Mouse (Mus musculus) embryonic facial prominence, embryonic 15.5 days (tissue): Measurements from ENCODE around the gene Col4a2. TPM values are rescaled to one million over a fixed set of nuclear protein-coding genes. Genes with fewer than 3 reads are reported as not detected.

Source experiments
- ATAC-seq: fragments of 200-750 bp; cut with Nextera tagmentation; 2 replicates; pipeline ENCODE4 v1.8.0; 2017; ENCODE audit warnings: low read depth, moderate TSS enrichment; ENCODE audit not compliant: insufficient number of reproducible peaks, low FRiP score, low TSS enrichment
- H3K27ac ChIP-seq: fragments of 300-500 bp; sonication (generic); replicated peaks from 2 replicates; pipeline ENCODE4 v1.5.1; 2015; ENCODE audit warnings: mild to moderate bottlenecking, inconsistent platforms
- H3K27me3 ChIP-seq: fragments of 300-500 bp; sonication (generic); 2 replicates; pipeline ENCODE4 v1.6.1; 2015; ENCODE audit warnings: inconsistent platforms
- H3K36me3 ChIP-seq: fragments of 300-500 bp; sonication (generic); 2 replicates; pipeline ENCODE4 v1.6.1; 2015; ENCODE audit warnings: mild to moderate bottlenecking, inconsistent platforms
- H3K4me1 ChIP-seq: fragments of 300-500 bp; sonication (generic); 2 replicates; pipeline ENCODE4 v1.6.1; 2015; ENCODE audit warnings: inconsistent platforms
- H3K4me2 ChIP-seq: fragments of 300-500 bp; sonication (generic); replicated peaks from 2 replicates; pipeline ENCODE4 v1.6.1; 2015; ENCODE audit warnings: mild to moderate bottlenecking, inconsistent platforms
- H3K4me3 ChIP-seq: fragments of 300-500 bp; sonication (generic); replicated peaks from 2 replicates; pipeline ENCODE4 v1.5.1; 2015; ENCODE audit warnings: mild to moderate bottlenecking, inconsistent platforms
- H3K9ac ChIP-seq: fragments of 300-500 bp; sonication (generic); 2 replicates; pipeline ENCODE4 v1.6.1; 2015; ENCODE audit warnings: inconsistent platforms
- H3K9me3 ChIP-seq: fragments of 300-500 bp; sonication (generic); replicated peaks from 2 replicates; pipeline ENCODE4 v1.6.1; 2016; ENCODE audit warnings: inconsistent platforms
- WGBS: fragments of 180-500 bp; shearing (Covaris S2); methylation state at CpG from one replicate; pipeline ENCODE4 v1.1.7; 2015; 5-methylcytosine and 5-hydroxymethylcytosine counted together
- polyA plus RNA-seq: library from polyadenylated mRNA; unstranded; fragments of >200 nt; fragmentation: Nextera tagmentation; extraction: Ambion mirVana; gene quantifications from 2 replicates; pipeline ENCODE4 v1.2.1, GENCODE M21; 2015

Col4a2 gene
- polyA plus RNA-seq = 86.9 and 93.4 TPM in 2 replicates

DNA sequence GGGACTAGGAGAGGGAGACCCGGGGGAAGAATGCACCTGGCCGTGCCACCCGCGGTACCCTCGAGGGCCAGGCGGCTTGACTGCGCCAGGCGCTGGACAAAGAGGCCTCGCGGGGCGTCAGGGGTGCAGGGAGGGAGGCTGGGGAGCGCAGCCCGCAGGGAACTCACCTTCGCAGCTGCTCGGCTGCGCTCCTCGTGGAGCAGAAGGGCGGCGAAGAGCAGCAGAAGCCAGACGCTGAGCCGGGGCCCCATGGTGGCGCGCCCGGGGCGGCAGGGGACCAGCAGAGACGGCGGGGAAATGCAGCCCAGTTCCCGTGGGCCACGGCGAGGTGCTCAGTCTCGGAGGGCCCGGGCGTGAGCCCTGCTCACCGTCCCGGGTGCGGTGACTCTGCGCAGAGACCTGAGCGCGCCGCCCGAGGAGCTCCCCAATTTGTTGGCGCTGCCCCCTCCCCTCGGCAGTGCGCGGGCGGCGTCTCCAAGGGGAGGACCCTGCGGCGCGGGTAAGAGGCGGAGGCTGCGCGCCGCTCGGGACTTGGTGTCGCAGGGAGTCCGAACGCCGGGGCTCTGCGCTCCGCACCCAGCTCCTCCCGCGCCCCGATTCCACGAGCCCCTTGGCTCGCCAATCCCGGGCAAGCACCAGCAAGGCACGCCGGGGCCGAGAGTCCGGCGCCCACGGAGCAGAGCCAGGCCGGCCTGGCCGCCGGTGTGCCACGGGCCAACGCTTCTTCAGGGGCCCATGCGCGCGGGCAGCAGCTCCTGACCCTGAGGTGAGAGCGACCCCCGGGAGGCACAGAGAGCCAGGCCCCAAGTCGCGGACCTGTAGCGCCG lies at the start of gene Col4a2, which contains the start of gene Col4a1:
Gene Col4a2, plus strand, starts transcription at position 457 of the 827 bp plus-strand sequence.
Gene Col4a1, minus strand, starts transcription at position 478 of the 827 bp plus-strand sequence.
- Histone ChIP-seq H3K4me2 (peak within 1 kb of the TSS; percentile 88), H3K9ac (peak within 1 kb of the TSS; percentile 85), H3K27me3 (no peaks in the 10 kb centered on the region), H3K9me3 (no peaks in the 10 kb centered on the region), H3K4me3 (peak within 1 kb of the TSS; percentile 80), H3K27ac (peak within 1 kb of the TSS; percentile 93), H3K4me1 (peaks cover 61% of the 10 kb centered on the region), H3K36me3 (0 out of 2 replicates have a peak, but pooled peaks cover 3% of the 10 kb centered on the region)
- peak; percentile 84 for ATAC-seq
- under 1% methylated on average over 83 of the region's 87 CpGs for WGBS

DNA sequence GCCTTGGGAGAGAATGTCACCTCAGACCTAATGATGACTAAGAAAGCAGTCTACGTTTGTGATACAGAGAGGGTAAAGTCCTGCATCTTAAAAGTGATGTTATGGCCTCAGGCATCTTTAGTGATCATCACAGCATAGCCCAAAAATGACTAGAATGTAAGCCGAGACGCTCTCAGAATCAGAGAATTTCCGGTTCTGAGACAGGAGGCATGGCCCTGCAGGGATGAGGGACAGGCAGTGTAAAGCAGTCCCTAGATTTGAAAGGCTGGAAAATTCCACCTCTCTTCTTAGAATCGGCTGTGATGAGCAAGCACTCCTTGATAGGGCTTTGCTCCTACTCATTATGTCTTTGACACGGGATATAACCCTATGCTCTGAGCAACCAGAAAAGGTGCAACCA lies 48.8 kb upstream of the Col4a2 start:
- H3K4me3 ChIP-seq = no peak overlapping the region
- no peaks in the 10 kb centered on the region for H3K36me3 ChIP-seq
- H3K27ac ChIP-seq = no peak overlapping the region
- no peak for ATAC-seq
- peaks cover 68% of the 10 kb centered on the region for H3K4me1 ChIP-seq
- no peaks in the 10 kb centered on the region for H3K27me3 ChIP-seq
- no peak overlapping the region for H3K4me2 ChIP-seq
- no peaks in the 10 kb centered on the region for H3K9me3 ChIP-seq
- WGBS = 52% methylated on average over 6 of the region's 6 CpGs
- no peak overlapping the region for H3K9ac ChIP-seq

DNA sequence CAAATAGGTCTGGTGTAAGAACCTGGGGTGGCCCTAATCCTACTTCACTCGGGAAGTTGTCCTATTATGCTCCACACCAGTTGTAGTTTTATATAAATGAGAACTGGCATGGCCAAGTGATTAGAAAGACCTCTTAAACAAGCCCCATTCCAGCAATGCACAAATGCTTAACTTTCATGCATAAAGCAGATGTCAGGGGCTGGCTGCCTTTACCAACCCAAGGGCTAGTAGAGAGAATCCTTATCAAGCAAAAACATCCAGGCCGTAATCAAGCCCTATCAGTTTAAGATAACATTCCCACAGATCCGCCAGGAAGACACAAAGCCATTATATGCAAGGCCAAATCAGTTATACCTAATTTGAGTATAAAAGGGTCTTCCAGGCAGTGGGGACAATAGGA lies 46.6 kb upstream of the Col4a2 start:
- Histone ChIP-seq H3K27me3 (no peaks in the 10 kb centered on the region), H3K9me3 (no peaks in the 10 kb centered on the region), H3K36me3 (no peaks in the 10 kb centered on the region), H3K9ac (no peak overlapping the region), H3K4me1 (peaks cover 63% of the 10 kb centered on the region), H3K27ac (no peak overlapping the region), H3K4me2 (no peak overlapping the region), H3K4me3 (no peak overlapping the region)
- 80% methylated on average over 3 of the region's 3 CpGs for WGBS
- ATAC-seq = no peak

DNA sequence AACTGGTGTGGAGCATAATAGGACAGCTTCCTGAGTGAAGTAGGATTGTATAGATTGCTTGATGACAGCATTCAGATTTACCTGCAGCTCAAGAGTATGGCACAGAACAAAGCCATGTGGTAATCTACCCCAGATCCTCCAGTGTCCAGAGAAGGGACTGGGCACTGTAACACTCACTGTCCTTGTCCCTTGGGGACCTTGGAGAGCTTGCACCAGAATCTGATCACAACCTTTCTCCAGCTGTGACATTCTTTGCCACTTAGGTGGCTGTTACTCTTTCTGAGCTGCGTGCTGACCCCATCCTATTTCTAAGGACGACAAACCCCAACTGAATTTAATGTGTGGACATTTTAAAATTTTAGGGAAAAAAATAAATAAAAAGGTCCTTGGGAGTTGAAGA lies 46.1 kb upstream of the Col4a2 start:
- Histone ChIP-seq H3K27me3 (no peaks in the 10 kb centered on the region), H3K36me3 (no peaks in the 10 kb centered on the region), H3K27ac (no peak overlapping the region), H3K9ac (no peak overlapping the region), H3K4me3 (no peak overlapping the region), H3K4me2 (no peak overlapping the region), H3K4me1 (peaks cover 62% of the 10 kb centered on the region), H3K9me3 (no peaks in the 10 kb centered on the region)
- 83% methylated on average over 2 of the region's 2 CpGs for WGBS
- no peak for ATAC-seq

DNA sequence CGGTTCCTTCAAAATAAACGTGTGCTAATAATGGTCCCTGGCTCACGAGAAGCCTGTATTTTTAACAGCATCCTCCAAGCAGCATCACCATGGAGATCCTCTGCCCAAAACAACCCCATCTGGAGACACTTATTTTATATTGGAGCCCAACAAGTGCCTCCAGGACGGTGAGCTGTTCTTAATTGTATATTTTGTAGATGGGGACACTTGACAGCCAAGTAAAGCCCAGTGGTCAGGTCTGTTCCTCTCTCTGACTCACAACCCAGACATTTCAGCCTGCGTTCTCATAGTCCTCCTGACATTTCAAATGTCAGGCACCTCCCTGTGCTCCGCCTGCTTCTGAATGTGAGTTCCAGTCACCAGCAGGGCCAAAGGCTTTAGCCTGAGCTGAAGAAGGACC lies 43.9 kb upstream of the Col4a2 start:
- Histone ChIP-seq H3K9ac (no peak overlapping the region), H3K4me2 (no peak overlapping the region), H3K27ac (no peak overlapping the region), H3K9me3 (no peaks in the 10 kb centered on the region), H3K4me3 (no peak overlapping the region), H3K36me3 (no peaks in the 10 kb centered on the region), H3K4me1 (peaks cover 49% of the 10 kb centered on the region), H3K27me3 (no peaks in the 10 kb centered on the region)
- no peak for ATAC-seq
- 45% methylated on average over 6 of the region's 6 CpGs for WGBS

DNA sequence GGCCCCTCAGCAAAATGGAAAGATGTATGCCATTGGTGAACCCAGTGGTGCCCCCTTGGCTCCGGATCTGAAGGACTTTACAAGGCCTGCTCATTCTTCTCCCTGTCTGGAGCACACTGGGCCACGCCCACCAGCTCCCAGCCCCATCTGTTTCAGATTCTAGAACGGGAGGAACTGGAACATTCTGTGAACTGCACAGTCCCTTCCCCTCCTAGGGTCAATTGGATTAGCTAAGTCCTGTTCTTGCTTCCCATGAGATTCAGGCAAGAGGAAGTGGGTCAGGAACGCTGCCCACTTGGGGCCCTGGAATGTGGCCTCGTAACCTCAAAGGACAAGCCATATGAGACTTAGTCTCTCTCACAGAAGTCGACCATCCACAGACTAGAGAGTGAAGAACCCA lies 41.8 kb upstream of the Col4a2 start:
- Histone ChIP-seq H3K4me2 (no peak overlapping the region), H3K4me1 (peaks cover 43% of the 10 kb centered on the region), H3K36me3 (no peaks in the 10 kb centered on the region), H3K27me3 (no peaks in the 10 kb centered on the region), H3K27ac (no peak overlapping the region), H3K9me3 (no peaks in the 10 kb centered on the region), H3K9ac (no peak overlapping the region), H3K4me3 (no peak overlapping the region)
- no peak for ATAC-seq
- 56% methylated on average over 6 of the region's 6 CpGs for WGBS

DNA sequence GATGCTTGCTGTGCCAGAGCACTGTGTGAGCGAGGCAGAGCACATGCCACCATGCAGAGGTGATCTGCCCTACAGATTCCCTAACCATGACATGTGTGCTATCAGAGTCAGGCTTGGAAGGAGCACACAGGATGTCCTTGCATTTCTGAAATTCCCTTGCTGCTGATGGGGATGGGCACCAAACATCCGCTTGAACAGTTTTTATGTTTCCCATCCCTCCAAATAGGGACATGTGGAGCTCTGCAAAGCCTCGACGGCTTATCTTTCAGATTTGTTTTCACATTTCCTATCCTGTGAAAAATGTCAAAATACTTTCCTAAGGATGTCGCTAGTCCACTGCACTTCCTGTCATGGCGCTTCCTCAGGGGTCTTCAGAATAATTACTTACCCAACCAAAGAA lies 40.4 kb upstream of the Col4a2 start:
- H3K9ac ChIP-seq = no peak overlapping the region
- no peak overlapping the region for H3K4me3 ChIP-seq
- H3K27me3 ChIP-seq = no peaks in the 10 kb centered on the region
- H3K9me3 ChIP-seq = no peaks in the 10 kb centered on the region
- H3K4me1 ChIP-seq = peaks cover 45% of the 10 kb centered on the region
- no peak overlapping the region for H3K4me2 ChIP-seq
- no peak overlapping the region for H3K27ac ChIP-seq
- no peak for ATAC-seq
- no peaks in the 10 kb centered on the region for H3K36me3 ChIP-seq
- 87% methylated on average over 6 of the region's 6 CpGs for WGBS

DNA sequence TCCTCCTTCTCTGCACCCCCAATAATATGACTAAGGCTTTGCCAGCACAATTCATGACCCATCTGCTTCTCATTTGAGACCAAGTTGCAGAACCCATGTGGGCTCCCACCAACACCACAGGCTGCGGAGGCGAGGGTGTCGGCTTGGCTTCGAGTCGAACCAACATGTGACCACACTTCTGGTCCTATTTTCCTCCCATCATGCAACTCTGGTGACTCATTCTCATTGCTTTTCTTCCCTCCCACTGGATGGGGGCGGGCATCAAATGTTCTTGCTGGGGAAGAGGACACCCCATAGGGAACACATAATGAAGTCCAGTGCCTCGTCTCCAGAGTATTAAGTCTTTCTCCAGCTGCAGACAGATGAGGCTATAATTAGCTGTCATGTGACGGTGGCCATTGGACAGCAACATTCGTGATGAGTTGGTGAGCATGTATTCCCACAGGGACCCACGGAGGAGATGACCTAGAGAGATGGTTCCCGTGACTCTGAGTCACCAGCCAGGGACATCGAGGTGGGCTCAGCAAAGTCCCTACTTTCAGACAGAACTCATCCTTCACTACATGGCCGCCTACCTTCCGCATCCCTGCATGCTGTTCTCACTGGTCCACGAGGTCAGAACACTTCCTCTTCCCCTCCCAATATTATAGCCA lies 39.0 kb upstream of the Col4a2 start:
- Histone ChIP-seq H3K9me3 (no peaks in the 10 kb centered on the region), H3K27ac (no peak overlapping the region), H3K4me2 (no peak overlapping the region)

DNA sequence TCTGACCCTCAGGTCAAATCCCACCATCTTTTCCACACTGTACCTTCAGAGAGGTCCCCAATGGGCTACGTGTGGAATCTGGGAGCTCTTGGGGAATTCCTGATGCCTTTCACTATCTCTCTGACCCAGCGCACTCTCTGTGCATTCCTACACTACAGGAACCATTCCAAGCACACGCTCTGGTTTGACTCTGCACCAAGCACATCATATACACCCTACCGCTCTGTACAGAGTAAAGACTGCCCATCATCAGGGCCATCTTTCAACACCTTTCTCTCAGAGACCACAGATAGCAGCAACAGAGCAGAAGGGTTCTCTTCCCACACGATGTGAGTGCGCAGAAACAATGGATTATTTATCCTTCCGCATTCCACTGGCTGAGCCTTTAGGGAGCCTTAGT lies 38.2 kb upstream of the Col4a2 start:
- Histone ChIP-seq H3K27ac (no peak overlapping the region), H3K27me3 (no peaks in the 10 kb centered on the region), H3K4me1 (peaks cover 50% of the 10 kb centered on the region), H3K4me2 (no peak overlapping the region), H3K9ac (no peak overlapping the region), H3K4me3 (no peak overlapping the region), H3K9me3 (no peaks in the 10 kb centered on the region), H3K36me3 (no peaks in the 10 kb centered on the region)
- WGBS = 79% methylated on average over 7 of the region's 7 CpGs
- no peak for ATAC-seq

More for the DNA sequence above, 39.0 kb upstream of the Col4a2 start:
- Histone ChIP-seq H3K4me1 (peaks cover 49% of the 10 kb centered on the region), H3K9ac (no peak overlapping the region), H3K36me3 (no peaks in the 10 kb centered on the region), H3K4me3 (no peak overlapping the region), H3K27me3 (no peaks in the 10 kb centered on the region)
- WGBS = 64% methylated on average over 15 of the region's 15 CpGs
- peak; percentile 61 for ATAC-seq

DNA sequence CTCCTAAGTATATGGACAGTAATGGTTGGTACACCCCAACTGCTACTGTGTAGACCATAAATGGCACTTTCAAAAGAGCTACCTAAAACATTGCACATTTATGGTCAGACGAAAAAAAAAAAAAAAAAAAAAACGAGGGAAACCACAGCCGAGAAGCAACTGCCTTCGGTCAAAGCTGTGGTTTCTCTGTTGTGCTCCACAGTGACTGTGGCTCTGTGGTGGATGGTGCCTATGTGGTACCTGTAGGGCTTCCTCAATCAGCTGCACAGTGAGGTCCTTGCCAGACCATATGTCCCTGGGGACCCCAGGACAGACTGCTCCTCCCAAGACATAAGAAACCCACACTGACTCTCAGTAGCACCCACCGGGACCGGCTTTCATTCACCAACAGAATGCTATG lies 36.3 kb upstream of the Col4a2 start:
- no peak for ATAC-seq

DNA sequence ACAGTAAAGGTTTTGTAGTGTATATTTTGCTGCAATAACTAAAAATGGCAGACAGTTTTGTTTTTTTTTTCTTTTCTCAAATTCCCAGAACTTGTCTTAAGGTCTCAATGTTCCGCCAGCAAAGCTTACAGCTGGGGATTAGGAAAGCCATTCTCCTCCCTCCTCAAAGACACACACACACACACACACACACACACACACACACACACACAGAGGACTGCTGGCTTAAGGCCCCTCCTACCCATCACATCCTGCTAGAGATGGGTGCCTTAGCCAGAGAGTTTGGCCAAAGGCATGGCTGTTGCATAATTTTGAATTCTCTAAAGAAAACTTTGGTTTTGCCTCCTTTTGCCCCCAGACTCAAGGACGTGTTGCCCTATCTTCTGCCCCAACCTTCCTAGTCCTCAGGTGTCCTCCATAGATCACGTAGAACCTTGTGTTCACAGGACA lies 35.0 kb upstream of the Col4a2 start:
- no peak for ATAC-seq

More for the DNA sequence above, 36.3 kb upstream of the Col4a2 start:
- no peak overlapping the region for H3K4me3 ChIP-seq
- WGBS = 63% methylated on average over 6 of the region's 6 CpGs
- H3K36me3 ChIP-seq = no peaks in the 10 kb centered on the region
- peaks cover 50% of the 10 kb centered on the region for H3K4me1 ChIP-seq
- H3K27me3 ChIP-seq = no peaks in the 10 kb centered on the region
- H3K27ac ChIP-seq = no peak overlapping the region
- H3K9ac ChIP-seq = no peak overlapping the region
- no peak overlapping the region for H3K4me2 ChIP-seq
- H3K9me3 ChIP-seq = no peaks in the 10 kb centered on the region

More for the DNA sequence above, 35.0 kb upstream of the Col4a2 start:
- Histone ChIP-seq H3K27me3 (no peaks in the 10 kb centered on the region), H3K27ac (peak overlapping the region; percentile 58), H3K4me3 (no peak overlapping the region), H3K9ac (no peak overlapping the region), H3K4me2 (no peak overlapping the region), H3K9me3 (no peaks in the 10 kb centered on the region), H3K36me3 (no peaks in the 10 kb centered on the region), H3K4me1 (peaks cover 55% of the 10 kb centered on the region)
- WGBS = 66% methylated on average over 3 of the region's 3 CpGs
